Mouse (Mus musculus) limb, embryonic 14.5 days (tissue): ENCODE results near the gene Vps35l. TPM values are rescaled to one million over a fixed set of nuclear protein-coding genes. Genes with fewer than 3 reads are reported as not detected.

Experiments used
- ATAC-seq: fragments of 200-750 bp; cut with Nextera tagmentation; 2 replicates; pipeline ENCODE4 v1.8.0; 2017; ENCODE audit warnings: low read depth, moderate number of reproducible peaks, moderate TSS enrichment; ENCODE audit not compliant: low FRiP score
- DNase-seq: peaks from one replicate; pipeline ENCODE4 v3.0.0-alpha.2; 2015; ENCODE audit warnings: low spot score
- H3K27ac ChIP-seq: fragments of 300-500 bp; sonication (generic); replicated peaks from 2 replicates; pipeline ENCODE4 v1.5.1; 2014; ENCODE audit warnings: low read depth, mild to moderate bottlenecking, low read length, moderate library complexity, mixed read lengths
- H3K27me3 ChIP-seq: fragments of 300-500 bp; sonication (generic); 2 replicates; pipeline ENCODE4 v1.6.1; 2014; ENCODE audit warnings: low read length, mixed read lengths; ENCODE audit not compliant: control insufficient read depth, insufficient read depth
- H3K36me3 ChIP-seq: fragments of 300-500 bp; sonication (generic); 2 replicates; pipeline ENCODE4 v1.6.1; 2014; ENCODE audit warnings: mild to moderate bottlenecking, low read length, moderate library complexity, mixed read lengths; ENCODE audit not compliant: control insufficient read depth, insufficient read depth
- H3K4me1 ChIP-seq: fragments of 300-500 bp; sonication (generic); 2 replicates; pipeline ENCODE4 v1.6.1; 2014; ENCODE audit warnings: antibody characterized with exemption, low read length, mixed read lengths; ENCODE audit not compliant: control insufficient read depth, insufficient read depth
- H3K4me2 ChIP-seq: fragments of 300-500 bp; sonication (generic); replicated peaks from 2 replicates; pipeline ENCODE4 v1.6.1; 2014; ENCODE audit warnings: low read depth, mild to moderate bottlenecking, low read length, moderate library complexity; ENCODE audit not compliant: severe bottlenecking
- H3K4me3 ChIP-seq: fragments of 300-500 bp; sonication (generic); replicated peaks from 2 replicates; pipeline ENCODE4 v1.5.1; 2014; ENCODE audit warnings: low read length
- H3K9ac ChIP-seq: fragments of 300-500 bp; sonication (generic); 2 replicates; pipeline ENCODE4 v1.6.1; 2014; ENCODE audit warnings: mild to moderate bottlenecking, low read depth, low read length, moderate library complexity; ENCODE audit not compliant: severe bottlenecking
- H3K9me3 ChIP-seq: fragments of 300-500 bp; sonication (generic); 2 replicates; pipeline ENCODE4 v1.6.1; 2016; ENCODE audit warnings: low read length; ENCODE audit not compliant: control insufficient read depth
- POLR2A ChIP-seq: fragments of 200-500 bp; IDR thresholded peaks from 2 replicates; pipeline ENCODE4 v1.8.0; 2012; ENCODE audit warnings: inconsistent platforms, mild to moderate bottlenecking, moderate library complexity, borderline replicate concordance; ENCODE audit not compliant: insufficient read depth, insufficient read length; ENCODE audit errors: extremely low read depth
- WGBS: fragments of 180-500 bp; shearing (Covaris S2); extraction: QIAGEN DNeasy Blood & Tissue Kit; methylation state at CpG from one replicate; pipeline ENCODE4 v1.1.7; 2014; 5-methylcytosine and 5-hydroxymethylcytosine counted together
- polyA plus RNA-seq, 2 experiments: library from polyadenylated mRNA; depleted of rRNA in 1 of 2; stranded (reverse) in 1 of 2; unstranded in 1 of 2; fragments of >200 nt; fragmentation: Nextera tagmentation in 1 of 2; extraction: Ambion mirVana in 1 of 2; gene quantifications; 2 replicates each; pipeline versions ENCODE4 v1.2.1 to v1.2.3; 2012 to 2014

The Vps35l gene
- polyA plus RNA-seq, 2 experiments = 48.8 to 67.1 TPM

DNA sequence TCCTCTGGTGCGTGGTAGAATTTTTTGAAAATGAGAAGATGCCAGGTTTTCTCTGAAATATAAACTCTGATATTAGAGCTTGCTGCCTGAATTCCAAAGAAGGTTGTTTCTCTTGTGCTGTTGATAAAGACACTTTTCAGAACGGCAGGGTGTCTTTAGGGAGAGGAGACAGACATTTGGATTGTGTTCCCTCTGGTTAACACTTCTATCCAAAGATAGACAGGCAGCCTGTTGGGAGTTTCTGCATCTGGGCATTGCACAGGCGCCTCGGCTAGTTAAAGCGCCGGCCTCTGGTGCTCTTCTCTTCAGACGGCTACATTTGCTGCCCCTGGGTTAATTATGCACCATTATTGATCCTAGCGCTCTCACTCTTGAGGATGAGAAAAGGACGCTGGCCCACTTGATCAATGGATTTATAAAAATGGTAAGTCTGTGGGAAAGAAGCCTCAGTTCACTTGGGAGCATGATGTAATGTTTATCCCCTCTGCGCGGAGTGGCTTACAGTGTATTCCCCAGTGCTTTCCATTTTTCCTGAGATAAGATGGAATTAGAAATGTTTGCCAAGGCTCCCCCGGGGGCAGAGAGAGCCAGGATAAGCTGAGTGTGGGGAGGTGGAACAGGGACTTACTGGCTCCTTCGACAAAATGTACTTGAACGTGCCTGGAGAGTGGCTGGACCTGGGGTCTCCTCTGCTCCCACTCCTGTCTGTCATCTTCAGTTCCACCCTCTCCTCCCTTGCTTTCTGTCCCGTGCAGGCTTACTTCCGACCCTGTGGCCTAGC is 66.8 kb downstream of the Vps35l start:
- Histone ChIP-seq H3K27me3 (no peaks in the 10 kb centered on the region), H3K4me1 (no peaks in the 10 kb centered on the region), H3K27ac (no peak overlapping the region), H3K9me3 (no peaks in the 10 kb centered on the region), H3K4me2 (no peak overlapping the region), H3K9ac (no peak overlapping the region), H3K4me3 (no peak overlapping the region), H3K36me3 (peaks cover 41% of the 10 kb centered on the region)
- DNase-seq = no peak
- TF ChIP-seq POLR2A = no peak
- no peak for ATAC-seq
- 83% methylated on average over 16 of the region's 16 CpGs for WGBS

DNA sequence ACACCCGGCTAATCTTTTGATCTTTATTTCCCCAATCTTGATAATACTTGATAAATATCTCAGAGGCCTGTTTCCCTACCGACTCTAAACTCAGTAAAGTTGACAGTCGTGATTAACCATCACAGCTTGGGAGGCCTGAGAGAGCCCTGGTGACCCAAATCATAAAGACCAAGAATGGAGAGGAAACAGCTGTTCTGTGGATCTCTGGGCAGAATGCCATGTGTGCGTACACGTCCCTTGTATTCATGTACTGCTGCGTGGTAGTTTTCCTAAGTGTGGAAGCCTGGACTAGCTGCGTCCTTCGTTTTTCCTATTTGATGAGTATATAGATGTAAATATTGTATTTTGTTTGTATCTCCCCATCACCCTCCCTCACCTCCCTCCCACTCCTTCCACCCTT is 67.9 kb downstream of the Vps35l start:
- no peak overlapping the region for H3K27ac ChIP-seq
- no peaks in the 10 kb centered on the region for H3K4me1 ChIP-seq
- 83% methylated on average over 8 of the region's 8 CpGs for WGBS
- no peaks in the 10 kb centered on the region for H3K27me3 ChIP-seq
- TF ChIP-seq POLR2A = no peak
- no peaks in the 10 kb centered on the region for H3K9me3 ChIP-seq
- ATAC-seq = no peak
- H3K9ac ChIP-seq = no peak overlapping the region
- H3K4me3 ChIP-seq = no peak overlapping the region
- H3K4me2 ChIP-seq = no peak overlapping the region
- peak; percentile 39 for DNase-seq
- H3K36me3 ChIP-seq = peaks cover 33% of the 10 kb centered on the region

GRCm38 (mm10) chr7:118811407-118812106 is 71.5 kb downstream of the Vps35l start:
- H3K4me3 ChIP-seq = no peak overlapping the region
- no peak overlapping the region for H3K27ac ChIP-seq
- TF ChIP-seq POLR2A = no peak
- no peak overlapping the region for H3K4me2 ChIP-seq
- no peak overlapping the region for H3K9ac ChIP-seq
- no peaks in the 10 kb centered on the region for H3K4me1 ChIP-seq
- no peaks in the 10 kb centered on the region for H3K27me3 ChIP-seq
- no peak for ATAC-seq
- no peak for DNase-seq
- peaks cover 54% of the 10 kb centered on the region for H3K36me3 ChIP-seq
- no peaks in the 10 kb centered on the region for H3K9me3 ChIP-seq
- WGBS = 88% methylated on average over 12 of the region's 12 CpGs

DNA sequence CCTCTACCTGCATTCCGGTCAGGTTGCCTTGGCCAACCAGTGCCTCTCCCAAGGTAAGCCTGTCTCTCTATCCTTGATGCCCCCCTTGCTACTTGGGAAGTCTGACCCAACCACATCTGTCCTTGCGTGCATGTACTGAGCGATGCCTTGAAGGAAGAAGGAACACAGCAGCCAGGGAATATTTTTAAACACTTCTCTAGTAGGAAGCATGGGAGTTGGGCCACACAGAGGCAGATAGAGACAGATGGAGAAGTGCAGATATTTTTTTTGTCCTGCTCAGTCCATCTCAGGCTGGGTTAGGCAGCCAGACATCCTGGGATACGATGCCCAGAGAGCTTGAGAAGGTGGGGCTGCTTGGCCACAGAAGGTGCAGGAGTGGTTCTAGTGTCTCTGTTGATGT is 73.6 kb downstream of the Vps35l start:
- ATAC-seq = no peak
- H3K36me3 ChIP-seq = peaks cover 60% of the 10 kb centered on the region
- no peak for DNase-seq

DNA sequence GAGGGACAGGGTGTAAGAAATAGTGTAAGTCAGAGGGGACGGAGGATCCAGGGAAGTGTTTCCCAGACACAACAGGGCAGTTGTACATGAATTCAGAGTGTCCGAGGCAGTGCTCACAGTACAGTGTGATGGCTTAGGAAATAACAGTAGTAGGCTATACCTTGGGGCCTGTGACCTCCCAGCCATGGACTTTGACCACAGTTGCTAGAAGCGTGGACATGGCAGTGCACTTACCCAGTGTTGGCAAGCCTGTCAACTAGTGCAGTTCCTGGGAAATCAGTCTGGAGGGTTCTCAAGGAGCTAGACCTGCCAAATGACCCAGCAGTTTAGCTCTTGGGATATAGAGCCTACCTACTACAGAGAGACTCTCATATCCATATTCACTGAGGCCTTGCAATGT is 76.2 kb downstream of the Vps35l start:
- no peaks in the 10 kb centered on the region for H3K27me3 ChIP-seq
- TF ChIP-seq POLR2A = no peak
- DNase-seq (no peak), ATAC-seq (no peak)
- no peaks in the 10 kb centered on the region for H3K9me3 ChIP-seq
- no peak overlapping the region for H3K4me3 ChIP-seq
- H3K4me1 ChIP-seq = no peaks in the 10 kb centered on the region
- no peak overlapping the region for H3K27ac ChIP-seq
- H3K36me3 ChIP-seq = peaks cover 64% of the 10 kb centered on the region
- WGBS = 95% methylated on average over 3 of the region's 3 CpGs
- no peak overlapping the region for H3K4me2 ChIP-seq
- H3K9ac ChIP-seq = no peak overlapping the region

More for the DNA sequence above, 73.6 kb downstream of the Vps35l start:
- no peak for TF ChIP-seq POLR2A
- H3K4me1 ChIP-seq = no peaks in the 10 kb centered on the region
- H3K9ac ChIP-seq = no peak overlapping the region
- no peak overlapping the region for H3K27ac ChIP-seq
- 91% methylated on average over 4 of the region's 4 CpGs for WGBS
- no peak overlapping the region for H3K4me2 ChIP-seq
- H3K9me3 ChIP-seq = no peaks in the 10 kb centered on the region
- H3K27me3 ChIP-seq = no peaks in the 10 kb centered on the region
- no peak overlapping the region for H3K4me3 ChIP-seq
